Mouse (Mus musculus): Measurements from ENCODE around the gene Fli1.

- TF ChIP-seq CTCF (IDR thresholded peaks at IDR 0.05; ENCODE audit: low read depth, low read length) (no peak), POLR2A (IDR thresholded peaks at IDR 0.05; ENCODE audit: borderline replicate concordance, low read depth, low read length) (no peak)
These were observed 111.6 kb downstream of the Fli1 start for GRCm38 (mm10) chr9:32431061-32431460.
